Mouse (Mus musculus) bone marrow, adult 2 months (tissue): Measurements from ENCODE around the gene Myrf.

ENCODE experiments used
- CTCF ChIP-seq: fragments of 200-500 bp; IDR thresholded peaks from 2 replicates; pipeline ENCODE4 v1.5.1; 2011; ENCODE audit warnings: low read length, control low read depth; ENCODE audit not compliant: control insufficient read depth, insufficient read depth
- POLR2A ChIP-seq: fragments of 200-500 bp; IDR thresholded peaks from 2 replicates; pipeline ENCODE4 v1.6.1; 2011; ENCODE audit warnings: low read depth, mild to moderate bottlenecking, control low read depth, low read length, borderline replicate concordance; ENCODE audit not compliant: control insufficient read depth

DNA sequence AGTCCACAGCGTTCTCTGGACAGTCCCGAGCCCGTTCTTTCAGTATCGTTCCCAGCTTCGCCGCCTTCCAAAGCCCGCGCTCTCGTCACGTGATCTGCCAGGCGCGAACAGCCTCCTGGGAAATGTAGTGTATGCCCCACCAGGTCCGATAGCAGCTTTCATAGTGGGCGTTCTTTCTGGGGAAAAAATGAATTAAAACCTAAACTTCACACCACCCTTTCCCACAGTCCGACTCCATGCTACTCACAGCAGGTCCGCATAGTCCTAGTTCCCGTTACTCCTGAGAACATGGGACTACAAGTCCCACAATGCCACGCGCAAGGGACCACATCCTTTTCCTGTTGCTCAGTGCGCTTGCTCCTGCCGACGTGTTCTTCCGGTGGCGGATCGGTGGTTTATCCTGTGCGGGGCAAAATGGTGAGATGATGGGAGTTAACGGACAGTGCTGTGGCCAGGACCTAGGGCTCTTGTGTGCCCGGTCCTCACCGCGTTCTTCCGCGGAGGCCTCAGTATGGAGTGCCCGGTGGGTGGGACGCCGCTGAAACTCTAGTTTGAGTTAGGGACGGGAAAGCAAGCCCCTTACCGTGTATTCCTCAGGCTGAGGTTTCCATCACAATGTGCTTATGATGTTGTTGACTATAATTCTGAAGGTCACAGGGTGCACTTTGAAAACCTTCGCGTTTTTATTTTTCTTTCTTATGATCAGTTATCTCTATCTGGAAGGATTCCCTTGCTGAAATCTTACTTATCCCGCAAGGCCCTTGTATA is 36.5 kb downstream of the Myrf start, which contains the start of the genes Tmem258 and Fen1:
- TF ChIP-seq POLR2A (peak; percentile 58; the same call in 1 of the 2 replicates), CTCF (no peak)
